Mouse (Mus musculus): ENCODE measurements at regions not wholly inside any gene's neighbourhood (a gene's known extent, or its start where the extent isn't known, plus 50 kb on each side); places are given as distances from the start of the nearest gene placed in this dataset.

DNA sequence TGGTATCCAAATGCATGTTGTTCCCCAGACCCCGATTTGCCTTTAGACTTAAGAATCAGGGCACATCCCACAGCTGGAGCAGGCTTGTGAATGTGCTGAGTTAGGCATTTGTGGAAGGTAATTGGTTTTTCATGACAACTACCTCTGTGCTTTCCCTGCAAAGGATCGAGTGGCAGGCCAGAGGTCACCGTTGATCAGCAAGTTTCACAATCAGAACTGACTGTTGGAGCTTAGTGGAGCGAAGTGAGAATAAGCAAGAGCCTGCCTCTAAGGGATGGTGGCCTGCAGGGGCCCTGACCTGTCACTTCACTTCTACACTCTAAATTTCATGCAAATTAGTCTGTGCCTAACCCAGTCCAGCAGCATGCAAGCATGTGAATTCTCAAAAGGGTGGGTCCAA, 270.7 kb downstream of the Ins1 start:
- Histone ChIP-seq H3K36me3 (replicated peaks in 1 of 2; ENCODE audit: control insufficient read depth in 1 of 2, insufficient read depth in 1 of 2, low read length in 1 of 2) (no peaks in the 10 kb centered on the region), H3K27ac (ENCODE audit: insufficient read depth, low read depth) (no peak overlapping the region), H3K9ac (ENCODE audit: insufficient read depth, low read depth) (no peak overlapping the region), H3K4me2 (ENCODE audit: insufficient read depth, low read depth, poor library complexity, severe bottlenecking) (no peak overlapping the region), H3K27me3 (replicated peaks) (no peaks in the 10 kb centered on the region), H3K79me2 (replicated peaks; ENCODE audit: control insufficient read depth, extremely low read depth, insufficient read depth, poor library complexity, severe bottlenecking) (no peaks in the 10 kb centered on the region), H3K4me3 (replicated peaks in 1 of 3; ENCODE audit: low read depth in 2 of 3, low read length in 2 of 3, poor library complexity in 1 of 3) (no peak overlapping the region), H3K9me3 (replicated peaks; ENCODE audit: low read length) (no peaks in the 10 kb centered on the region), H3K4me1 (ENCODE audit: control insufficient read depth in 1 of 2, insufficient read depth in 2 of 2) (peaks cover 0 to 37% of the 10 kb centered on the region in 2 experiments; a peak in 2 of 4 replicates)
- dilution Hi-C loops (cut with MboI; ENCODE audit: extremely low pct_ligation_motif_present, extremely low pct_unique_long_range_greater_than_20kb, low sequenced_read_pairs) (no loop called here), in situ Hi-C loops (cut with MboI; ENCODE audit: low pct_ligation_motif_present, low pct_unique_long_range_greater_than_20kb, low sequenced_read_pairs) (no loop called here)
- TF ChIP-seq CHD2 (IDR thresholded peaks at IDR 0.05; ENCODE audit: low read length) (no peak), UBTF (IDR thresholded peaks at IDR 0.05; ENCODE audit: low read depth, low read length) (no peak), HCFC1 (IDR thresholded peaks at IDR 0.05; ENCODE audit: low read depth, low read length) (no peak), MAFK (IDR thresholded peaks at IDR 0.05; ENCODE audit: insufficient replicate concordance, low read length) (no peak), SIN3A (IDR thresholded peaks at IDR 0.05; ENCODE audit: low read length) (no peak)
- DNase-seq (ENCODE audit: extremely low read depth), result no peak

DNA sequence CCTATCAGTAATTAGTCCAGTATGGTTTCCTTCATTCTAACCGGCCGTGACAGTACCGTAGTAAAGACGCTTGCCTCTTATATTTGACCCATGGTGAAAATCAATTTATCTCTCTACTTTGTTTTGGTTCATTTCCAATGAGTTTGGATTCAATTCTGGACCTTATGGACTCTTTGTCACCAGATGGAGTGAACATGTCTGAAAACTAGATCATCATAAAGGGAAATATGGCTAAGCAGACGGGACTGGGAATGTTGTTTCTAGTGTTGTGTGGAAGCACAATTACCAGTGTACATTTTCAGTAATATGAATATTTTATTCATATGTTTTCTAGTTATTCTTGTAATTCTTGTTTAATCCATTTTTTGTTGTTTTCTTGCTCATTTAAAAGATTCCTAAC, 261.4 kb downstream of the Ins1 start:
- Histone ChIP-seq H3K27ac (ENCODE audit: insufficient read depth, low read depth) (no peak overlapping the region), H3K79me2 (replicated peaks; ENCODE audit: control insufficient read depth, extremely low read depth, insufficient read depth, poor library complexity, severe bottlenecking) (no peaks in the 10 kb centered on the region), H3K9me3 (replicated peaks; ENCODE audit: low read length) (no peaks in the 10 kb centered on the region), H3K9ac (ENCODE audit: insufficient read depth, low read depth) (no peak overlapping the region), H3K36me3 (replicated peaks in 1 of 2; ENCODE audit: control insufficient read depth in 1 of 2, insufficient read depth in 1 of 2, low read length in 1 of 2) (no peaks in the 10 kb centered on the region), H3K4me1 (ENCODE audit: control insufficient read depth in 1 of 2, insufficient read depth in 2 of 2) (peaks cover 0 to 10% of the 10 kb centered on the region in 2 experiments; a peak in 2 of 4 replicates), H3K27me3 (replicated peaks) (no peaks in the 10 kb centered on the region), H3K4me2 (ENCODE audit: insufficient read depth, low read depth, poor library complexity, severe bottlenecking) (no peak overlapping the region), H3K4me3 (replicated peaks in 1 of 3; ENCODE audit: low read depth in 2 of 3, low read length in 2 of 3, poor library complexity in 1 of 3) (no peak overlapping the region)
- in situ Hi-C loops (cut with MboI; ENCODE audit: low pct_ligation_motif_present, low pct_unique_long_range_greater_than_20kb, low sequenced_read_pairs) (no loop called here), dilution Hi-C loops (cut with MboI; ENCODE audit: extremely low pct_ligation_motif_present, extremely low pct_unique_long_range_greater_than_20kb, low sequenced_read_pairs) (no loop called here)
- no peak for DNase-seq (ENCODE audit: extremely low read depth)
- no peak for TF ChIP-seq ZC3H11A (IDR thresholded peaks at IDR 0.05; ENCODE audit: low read depth, low read length)
- no peak for TF ChIP-seq SIN3A (IDR thresholded peaks at IDR 0.05; ENCODE audit: low read length)
- TF ChIP-seq EP300 (IDR thresholded peaks at IDR 0.05; ENCODE audit: low read length), result no peak
- no peak for TF ChIP-seq ZKSCAN1 (IDR thresholded peaks at IDR 0.05; ENCODE audit: borderline replicate concordance, low read depth, low read length)
- no peak for TF ChIP-seq ELF1 (IDR thresholded peaks at IDR 0.05; ENCODE audit: low read depth, low read length)
- TF ChIP-seq MAFK (IDR thresholded peaks at IDR 0.05; ENCODE audit: insufficient replicate concordance, low read length), result no peak

DNA sequence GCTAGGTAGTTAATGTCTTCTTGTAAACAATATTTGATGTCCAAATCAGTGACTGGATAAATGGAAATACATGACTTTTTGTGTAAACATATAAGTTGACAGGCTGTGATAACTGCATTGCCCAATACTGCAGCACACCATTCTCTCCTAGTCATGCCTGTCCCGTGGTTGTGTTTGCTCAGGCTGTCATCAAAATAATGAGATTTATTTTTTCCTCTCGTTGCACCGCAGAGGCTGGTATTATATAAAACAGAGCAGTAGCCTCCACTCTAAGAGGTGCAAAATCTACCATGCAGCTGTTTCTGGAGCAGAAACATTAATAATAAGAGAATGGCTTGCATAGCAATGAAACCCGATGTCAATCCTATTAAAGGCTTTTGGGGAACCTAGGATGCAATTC, 239.2 kb downstream of the Ins1 start:
- no peaks in the 10 kb centered on the region for H3K27me3 ChIP-seq (replicated peaks)
- no peaks in the 10 kb centered on the region for H3K79me2 ChIP-seq (replicated peaks; ENCODE audit: control insufficient read depth, extremely low read depth, insufficient read depth, poor library complexity, severe bottlenecking)
- no peak overlapping the region for H3K27ac ChIP-seq (ENCODE audit: insufficient read depth, low read depth)
- no peak overlapping the region for H3K9ac ChIP-seq (ENCODE audit: insufficient read depth, low read depth)
- no peak overlapping the region for H3K4me3 ChIP-seq (replicated peaks in 1 of 3; ENCODE audit: low read depth in 2 of 3, low read length in 2 of 3, poor library complexity in 1 of 3)
- dilution Hi-C loops (cut with MboI; ENCODE audit: extremely low pct_ligation_motif_present, extremely low pct_unique_long_range_greater_than_20kb, low sequenced_read_pairs) (no loop called here), in situ Hi-C loops (cut with MboI; ENCODE audit: low pct_ligation_motif_present, low pct_unique_long_range_greater_than_20kb, low sequenced_read_pairs) (no loop called here)
- DNase-seq (ENCODE audit: extremely low read depth), result no peak
- H3K4me1 ChIP-seq (ENCODE audit: control insufficient read depth in 1 of 2, insufficient read depth in 2 of 2), result no peaks in the 10 kb centered on the region
- no peak for TF ChIP-seq MAX (IDR thresholded peaks at IDR 0.05; ENCODE audit: low read length)
- no peak for TF ChIP-seq BHLHE40 (IDR thresholded peaks at IDR 0.05; ENCODE audit: low read depth, low read length)
- TF ChIP-seq GABPA (IDR thresholded peaks at IDR 0.05; ENCODE audit: insufficient replicate concordance, low read depth, low read length), result no peak
- no peak for TF ChIP-seq ZNF384 (IDR thresholded peaks at IDR 0.05; ENCODE audit: low read depth, low read length)
- TF ChIP-seq IRF4 (IDR thresholded peaks at IDR 0.05; ENCODE audit: low read depth, low read length), result no peak
- no peak for TF ChIP-seq ZKSCAN1 (IDR thresholded peaks at IDR 0.05; ENCODE audit: borderline replicate concordance, low read depth, low read length)
- TF ChIP-seq MAZ (IDR thresholded peaks at IDR 0.05; ENCODE audit: low read depth, low read length), result no peak
- TF ChIP-seq ZMIZ1 (IDR thresholded peaks at IDR 0.05; ENCODE audit: low read depth, low read length), result no peak
- no peak for TF ChIP-seq SMC3 (IDR thresholded peaks at IDR 0.05; ENCODE audit: low read depth, low read length)
- no peak for TF ChIP-seq CTCF (conservative IDR thresholded peaks at IDR 0.05 in 1 of 2, IDR thresholded peaks at IDR 0.05 in 1 of 2; ENCODE audit: low read depth in 2 of 2, low read length in 2 of 2)
- no peak for TF ChIP-seq HCFC1 (IDR thresholded peaks at IDR 0.05; ENCODE audit: low read depth, low read length)
- no peak for TF ChIP-seq KAT2A (IDR thresholded peaks at IDR 0.05; ENCODE audit: insufficient replicate concordance, low read length)
- no peak for TF ChIP-seq JUN (IDR thresholded peaks at IDR 0.05; ENCODE audit: insufficient read depth, low read depth, low read length)
- no peak for TF ChIP-seq E2F4 (IDR thresholded peaks at IDR 0.05; ENCODE audit: insufficient replicate concordance, low read depth, low read length)
- TF ChIP-seq EP300 (IDR thresholded peaks at IDR 0.05; ENCODE audit: low read length), result no peak
- TF ChIP-seq RCOR1 (conservative IDR thresholded peaks at IDR 0.05; ENCODE audit: low read depth, low read length), result no peak
- no peak for TF ChIP-seq MEF2A (IDR thresholded peaks at IDR 0.05; ENCODE audit: borderline replicate concordance, low read depth, low read length)
- no peak for TF ChIP-seq MYC (IDR thresholded peaks at IDR 0.05; ENCODE audit: low read depth, low read length)
- TF ChIP-seq MXI1 (IDR thresholded peaks at IDR 0.05; ENCODE audit: low read depth, low read length), result no peak
- H3K36me3 ChIP-seq (replicated peaks in 1 of 2; ENCODE audit: control insufficient read depth in 1 of 2, insufficient read depth in 1 of 2, low read length in 1 of 2), result no peaks in the 10 kb centered on the region
- H3K9me3 ChIP-seq (replicated peaks; ENCODE audit: low read length), result peaks cover 2% of the 10 kb centered on the region
- H3K4me2 ChIP-seq (ENCODE audit: insufficient read depth, low read depth, poor library complexity, severe bottlenecking), result no peak overlapping the region
